Mouse (Mus musculus) CD4-positive, CD25-positive, alpha-beta regulatory T cell, adult 2 months (primary cell): Measurements from ENCODE around the gene Tmsb15a.
"Not testable (repeated sequence)": the region's sequence is repeated elsewhere in the genome, so short reads cannot be mapped to it uniquely, and the experiment has no call there.

Source experiments
- DNase-seq: peaks from one replicate; pipeline ENCODE4 v3.0.0-alpha.2; 2012; ENCODE audit warnings: low read depth, low spot score

Gene Tmsb15a

GRCm38 (mm10) chrX:135725161-135725560 lies at the start of gene Tmsb15a:
Tmsb15a (minus strand) TSS chrX:135725261.
- no peak for DNase-seq

GRCm38 (mm10) chrX:135768565-135768964 lies 43.5 kb upstream of the Tmsb15a start:
- no peak for DNase-seq

GRCm38 (mm10) chrX:135768043-135768548 lies 43.0 kb upstream of the Tmsb15a start:
- no peak for DNase-seq

GRCm38 (mm10) chrX:135761707-135762106 lies 36.6 kb upstream of the Tmsb15a start:
- DNase-seq: peak; percentile 44

DNA sequence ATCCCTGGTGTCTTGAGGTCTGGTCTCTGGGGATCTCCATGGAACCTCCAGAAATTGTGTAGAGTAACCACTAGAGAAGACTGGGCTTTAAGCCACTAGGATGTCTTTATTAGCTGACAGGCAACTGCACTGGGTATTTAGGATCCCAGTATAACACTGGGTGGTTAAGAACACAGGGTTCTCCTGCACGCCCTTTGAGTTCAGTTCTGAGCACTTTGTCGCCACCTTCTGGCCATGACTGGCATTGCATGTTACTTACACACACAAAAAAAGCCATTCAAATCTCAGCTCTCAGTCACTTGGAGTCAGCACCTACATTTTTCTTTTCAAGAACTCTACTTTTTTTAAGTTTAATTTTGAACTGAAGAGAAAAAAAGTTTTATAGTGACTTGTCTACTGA lies 27.8 kb upstream of the Tmsb15a start:
- DNase-seq: peak; percentile 83

- not testable (repeated sequence) for DNase-seq
These were observed 20.3 kb upstream of the Tmsb15a start for GRCm38 (mm10) chrX:135745376-135745775.

GRCm38 (mm10) chrX:135743056-135743355 lies 17.9 kb upstream of the Tmsb15a start:
- DNase-seq: no peak

- DNase-seq: peak; percentile 92
These were observed 17.4 kb upstream of the Tmsb15a start, which contains the start of the genes Armcx5 and Gprasp1 for GRCm38 (mm10) chrX:135742304-135743055. Armcx5 (plus strand) TSS chrX:135742733. Gprasp1 (plus strand) TSS chrX:135742733.

GRCm38 (mm10) chrX:135738730-135739520 lies 13.9 kb upstream of the Tmsb15a start:
- DNase-seq: peak; percentile 13

GRCm38 (mm10) chrX:135712845-135713244 lies 12.2 kb downstream of the Tmsb15a start:
- DNase-seq: no peak

DNA sequence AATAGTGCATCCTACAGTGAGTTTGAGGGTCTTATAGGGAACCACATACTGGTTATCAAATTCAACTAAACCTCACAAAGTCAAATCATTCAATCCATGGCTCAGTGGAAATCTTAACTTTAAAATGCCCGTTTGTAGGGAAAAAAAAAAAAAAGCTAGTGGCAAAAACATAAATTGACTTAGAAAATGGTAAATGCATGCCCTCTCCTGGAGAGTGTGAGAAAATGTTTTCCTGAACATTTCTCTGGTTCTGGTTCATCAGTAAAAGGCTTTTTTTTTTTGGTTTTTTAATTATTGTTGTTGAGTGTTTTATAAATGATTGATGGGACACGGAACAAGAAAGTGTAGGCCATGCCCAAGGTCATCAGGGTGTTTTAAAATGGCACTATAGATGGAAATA lies 20.7 kb downstream of the Tmsb15a start:
- DNase-seq: no peak

DNA sequence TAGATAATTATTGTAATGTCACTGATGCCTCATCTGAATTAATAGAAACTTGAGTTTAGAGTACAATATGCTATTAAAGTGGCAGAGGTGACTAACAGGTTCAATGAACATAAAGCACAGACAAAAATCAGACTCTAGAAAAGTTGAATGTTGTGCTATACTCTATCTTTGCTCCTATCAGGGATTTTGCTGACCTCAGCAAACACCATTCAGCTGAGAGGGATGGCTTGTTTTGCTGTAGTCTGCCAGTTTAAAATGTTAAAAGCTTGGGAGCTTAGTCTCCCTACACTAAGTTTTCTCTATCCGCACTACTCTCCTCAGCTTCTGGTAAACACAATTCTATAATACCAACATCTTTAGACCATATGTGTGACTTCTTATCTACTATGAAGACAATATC lies 21.9 kb downstream of the Tmsb15a start:
- no peak for DNase-seq

- DNase-seq: no peak
These were observed 31.4 kb downstream of the Tmsb15a start, which contains the start of gene Tcp11x2 for GRCm38 (mm10) chrX:135693633-135694032. Tcp11x2 (minus strand) TSS chrX:135693790.

- DNase-seq: no peak
These were observed 37.3 kb downstream of the Tmsb15a start for GRCm38 (mm10) chrX:135687802-135688201.

GRCm38 (mm10) chrX:135681858-135682257 lies 43.2 kb downstream of the Tmsb15a start:
- no peak for DNase-seq
